Mouse (Mus musculus) megakaryocyte, adult 5-6 weeks (primary cell): ENCODE data around the gene Poln. TPM values are rescaled to one million over a fixed set of nuclear protein-coding genes. Genes with fewer than 3 reads are reported as not detected.
A peak's percentile ranks its signal among the peaks of the same experiment; 100 is the strongest.

Experiments used
- ATAC-seq: 2 replicates; pipeline ENCODE4 v1.8.0; 2016; ENCODE audit warnings: mild to moderate bottlenecking, inconsistent platforms; ENCODE audit not compliant: poor library complexity, severe bottlenecking
- total RNA-seq, 2 experiments: library from RNA; stranded (forward) in 1 of 2; stranded (reverse) in 1 of 2; fragments of 153-499, 151-499 nt in 1 of 2; fragments of 221-1000, 200-1000 nt in 1 of 2; gene quantifications; 2 replicates each; pipeline versions ENCODE4 v1.2.3 to v1.2.4; 2015 to 2017

Poln gene
- total RNA-seq, 2 experiments from 2014 or later: 1.2 to 1.7 TPM

GRCm38 (mm10) chr5:33995843-33996693 lies 173.2 kb downstream of the Poln start, which contains the start of gene Nat8l:
Gene Nat8l, plus strand, starts transcription at chr5:33995984.
- peak; percentile 82 for ATAC-seq

- peak; percentile 33 for ATAC-seq
Observed at GRCm38 (mm10) chr5:33994671-33995625, 174.3 kb downstream of the Poln start.

- ATAC-seq: peak; percentile 71
Observed at GRCm38 (mm10) chr5:33983309-33984121, 185.7 kb downstream of the Poln start, which contains the start of gene Gm1673. Gene Gm1673, plus strand, starts transcription at chr5:33983433.

GRCm38 (mm10) chr5:33982731-33983259 lies 186.5 kb downstream of the Poln start:
- ATAC-seq: peak; percentile 10; the same call in 1 of the 2 replicates

- ATAC-seq: no peak
Observed at GRCm38 (mm10) chr5:33976267-33976666, 193.0 kb downstream of the Poln start.

GRCm38 (mm10) chr5:33974736-33975135 lies 194.5 kb downstream of the Poln start:
- ATAC-seq: no peak

- ATAC-seq: no peak
Observed at GRCm38 (mm10) chr5:33959382-33959781, 209.9 kb downstream of the Poln start.

Other genes starting within 250 kb of the Poln start
- gene Nelfa, start 233.0 kb downstream of the Poln start, total RNA-seq (2015): 26.5 and 28.4 TPM in 2 replicates
- 25.6 and 30.7 TPM in 2 replicates for gene Nelfa, start 233.0 kb downstream of the Poln start, total RNA-seq (2017)
- 0.48 and 1.5 TPM in 2 replicates for gene Gm1673, start 186.0 kb downstream of the Poln start, total RNA-seq (2015)
- gene Gm1673, start 186.0 kb downstream of the Poln start, total RNA-seq (2017): 2.0 and 3.8 TPM in 2 replicates
- 4.9 and 6.3 TPM in 2 replicates for gene Nat8l, start 173.5 kb downstream of the Poln start, total RNA-seq (2015)
- 6.7 and 8.4 TPM in 2 replicates for gene Nat8l, start 173.5 kb downstream of the Poln start, total RNA-seq (2017)
- gene Haus3, start 79 bp upstream of the Poln start, total RNA-seq (2015): 33.6 and 41.4 TPM in 2 replicates
- gene Haus3, start 79 bp upstream of the Poln start, total RNA-seq (2017): 44.8 and 53.7 TPM in 2 replicates
- gene Mxd4, start 18.3 kb upstream of the Poln start, total RNA-seq (2015): 16.2 and 17.6 TPM in 2 replicates
- 19.8 and 21.6 TPM in 2 replicates for gene Mxd4, start 18.3 kb upstream of the Poln start, total RNA-seq (2017)
- 2.3 and 3.8 TPM in 2 replicates for gene Zfyve28, start 119.0 kb upstream of the Poln start, total RNA-seq (2015)
- 4.8 and 5.5 TPM in 2 replicates for gene Zfyve28, start 119.0 kb upstream of the Poln start, total RNA-seq (2017)
- 0.56 and 0.57 TPM in 2 replicates for gene Cfap99, start 119.2 kb upstream of the Poln start, total RNA-seq (2015)
- 1.2 and 1.9 TPM in 2 replicates for gene Cfap99, start 119.2 kb upstream of the Poln start, total RNA-seq (2017)
- 75.7 and 86.1 TPM in 2 replicates for gene Rnf4, start 166.8 kb upstream of the Poln start, total RNA-seq (2015)
- 79.6 and 82.8 TPM in 2 replicates for gene Rnf4, start 166.8 kb upstream of the Poln start, total RNA-seq (2017)
- 33.4 and 40.0 TPM in 2 replicates for gene Fam193a, start 200.5 kb upstream of the Poln start, total RNA-seq (2015)
- 43.0 and 44.8 TPM in 2 replicates for gene Fam193a, start 200.5 kb upstream of the Poln start, total RNA-seq (2017)